Mouse (Mus musculus): Measurements from ENCODE around the gene Txn1.

- TF ChIP-seq CTCF (IDR thresholded peaks at IDR 0.05 in 2 of 3, conservative IDR thresholded peaks at IDR 0.05 in 1 of 3; ENCODE audit: control insufficient read depth in 1 of 3, insufficient read depth in 1 of 3, low read depth in 2 of 3, low read length in 3 of 3, poor library complexity in 1 of 3, severe bottlenecking in 1 of 3) (no peak), POLR2AphosphoS2 (IDR thresholded peaks at IDR 0.05; ENCODE audit: low read length) (no peak), ZMIZ1 (IDR thresholded peaks at IDR 0.05; ENCODE audit: low read depth, low read length) (no peak), POLR2A (IDR thresholded peaks at IDR 0.05; ENCODE audit: control insufficient read depth in 1 of 2, insufficient read depth in 1 of 2, low read depth in 1 of 2, low read length in 2 of 2, poor library complexity in 1 of 2) (no peak), ZKSCAN1 (IDR thresholded peaks at IDR 0.05; ENCODE audit: low read depth, low read length) (no peak), GATA1 (IDR thresholded peaks at IDR 0.05; ENCODE audit: low read depth, low read length) (no peak), USF2 (IDR thresholded peaks at IDR 0.05; ENCODE audit: borderline replicate concordance in 1 of 2, insufficient read depth in 1 of 2, low read depth in 1 of 2, low read length in 2 of 2) (no peak), EP300 (IDR thresholded peaks at IDR 0.05; ENCODE audit: low read depth in 1 of 2, low read length in 2 of 2) (no peak), MXI1 (IDR thresholded peaks at IDR 0.05; ENCODE audit: low read depth, low read length) (no peak)
These were observed 17.5 kb upstream of the Txn1 start for GRCm38 (mm10) chr4:57973592-57974268.

Data from MEL (cell line).